Mouse (Mus musculus): Measurements from ENCODE around the gene Cnbp. TPM values are rescaled to one million over a fixed set of nuclear protein-coding genes. Genes with fewer than 3 reads are reported as not detected.

The Cnbp gene
- polyA plus RNA-seq, 1 experiment: 184 TPM

- Histone ChIP-seq H3K27ac (ENCODE audit: insufficient read depth, low read depth, low read length) (peak overlapping the region; percentile 33), H3K27me3 (replicated peaks; ENCODE audit: control insufficient read depth, insufficient read depth, low read length) (no peaks in the 10 kb centered on the region), H3K4me1 (ENCODE audit: control insufficient read depth, insufficient read depth, low read length) (peaks cover 14% of the 10 kb centered on the region), H3K4me3 (ENCODE audit: insufficient read depth, low read depth, low read length) (no peak overlapping the region), H3K36me3 (ENCODE audit: control insufficient read depth, insufficient read depth, low read length) (no peaks in the 10 kb centered on the region)
- DNase-seq: no peak
- WGBS: 31% methylated on average over 2 of the region's 2 CpGs
- TF ChIP-seq POLR2A (IDR thresholded peaks at IDR 0.05; ENCODE audit: low read depth, low read length) (no peak), CTCF (conservative IDR thresholded peaks at IDR 0.05; ENCODE audit: insufficient read depth, insufficient read length, low read depth, low read length) (no peak; the same call in 1 of the 2 replicates)
Observed at GRCm38 (mm10) chr6:87806857-87807256, 44.0 kb downstream of the Cnbp start.

GRCm38 (mm10) chr6:87806028-87806427, 44.9 kb downstream of the Cnbp start:
- Histone ChIP-seq H3K4me3 (ENCODE audit: insufficient read depth, low read depth, low read length) (no peak overlapping the region), H3K27ac (ENCODE audit: insufficient read depth, low read depth, low read length) (no peak overlapping the region), H3K4me1 (ENCODE audit: control insufficient read depth, insufficient read depth, low read length) (peaks cover 14% of the 10 kb centered on the region), H3K27me3 (replicated peaks; ENCODE audit: control insufficient read depth, insufficient read depth, low read length) (no peaks in the 10 kb centered on the region), H3K36me3 (ENCODE audit: control insufficient read depth, insufficient read depth, low read length) (no peaks in the 10 kb centered on the region)
- DNase-seq: no peak
- TF ChIP-seq POLR2A (IDR thresholded peaks at IDR 0.05; ENCODE audit: low read depth, low read length) (no peak), CTCF (conservative IDR thresholded peaks at IDR 0.05; ENCODE audit: insufficient read depth, insufficient read length, low read depth, low read length) (no peak)
- 58% methylated on average over 2 of the region's 2 CpGs for WGBS

- 85% methylated on average over 7 of the region's 7 CpGs for WGBS
- Histone ChIP-seq H3K27me3 (replicated peaks; ENCODE audit: control insufficient read depth, insufficient read depth, low read length) (no peaks in the 10 kb centered on the region), H3K4me1 (ENCODE audit: control insufficient read depth, insufficient read depth, low read length) (peaks cover 14% of the 10 kb centered on the region), H3K27ac (ENCODE audit: insufficient read depth, low read depth, low read length) (no peak overlapping the region), H3K4me3 (ENCODE audit: insufficient read depth, low read depth, low read length) (no peak overlapping the region), H3K36me3 (ENCODE audit: control insufficient read depth, insufficient read depth, low read length) (no peaks in the 10 kb centered on the region)
- DNase-seq: no peak
- no peak for TF ChIP-seq CTCF (conservative IDR thresholded peaks at IDR 0.05; ENCODE audit: insufficient read depth, insufficient read length, low read depth, low read length)
- no peak for TF ChIP-seq POLR2A (IDR thresholded peaks at IDR 0.05; ENCODE audit: low read depth, low read length)
Observed at GRCm38 (mm10) chr6:87805448-87805847, 45.5 kb downstream of the Cnbp start.

- DNase-seq: no peak
- Histone ChIP-seq H3K27ac (ENCODE audit: insufficient read depth, low read depth, low read length) (no peak overlapping the region), H3K27me3 (replicated peaks; ENCODE audit: control insufficient read depth, insufficient read depth, low read length) (no peaks in the 10 kb centered on the region), H3K4me1 (ENCODE audit: control insufficient read depth, insufficient read depth, low read length) (peaks cover 12% of the 10 kb centered on the region), H3K36me3 (ENCODE audit: control insufficient read depth, insufficient read depth, low read length) (no peaks in the 10 kb centered on the region), H3K4me3 (ENCODE audit: insufficient read depth, low read depth, low read length) (no peak overlapping the region)
- WGBS: 68% methylated on average over 7 of the region's 7 CpGs
- TF ChIP-seq POLR2A (IDR thresholded peaks at IDR 0.05; ENCODE audit: low read depth, low read length) (no peak), CTCF (conservative IDR thresholded peaks at IDR 0.05; ENCODE audit: insufficient read depth, insufficient read length, low read depth, low read length) (no peak)
Observed at GRCm38 (mm10) chr6:87804886-87805285, 46.0 kb downstream of the Cnbp start.

- no peaks in the 10 kb centered on the region for H3K36me3 ChIP-seq (ENCODE audit: control insufficient read depth, insufficient read depth, low read length)
- 67% methylated on average over 1 of the region's 1 CpGs for WGBS
Observed at GRCm38 (mm10) chr6:87804036-87804435, 46.9 kb downstream of the Cnbp start.

GRCm38 (mm10) chr6:87802462-87802861, 48.4 kb downstream of the Cnbp start:
- Histone ChIP-seq H3K4me1 (ENCODE audit: control insufficient read depth, insufficient read depth, low read length) (peaks cover 4% of the 10 kb centered on the region; the same call in 1 of the 2 replicates), H3K27ac (ENCODE audit: insufficient read depth, low read depth, low read length) (no peak overlapping the region), H3K36me3 (ENCODE audit: control insufficient read depth, insufficient read depth, low read length) (no peaks in the 10 kb centered on the region), H3K27me3 (replicated peaks; ENCODE audit: control insufficient read depth, insufficient read depth, low read length) (no peaks in the 10 kb centered on the region), H3K4me3 (ENCODE audit: insufficient read depth, low read depth, low read length) (no peak overlapping the region)
- WGBS: 87% methylated on average over 7 of the region's 7 CpGs
- DNase-seq: no peak
- TF ChIP-seq CTCF (conservative IDR thresholded peaks at IDR 0.05; ENCODE audit: insufficient read depth, insufficient read length, low read depth, low read length): no peak
- TF ChIP-seq POLR2A (IDR thresholded peaks at IDR 0.05; ENCODE audit: low read depth, low read length): no peak

More at GRCm38 (mm10) chr6:87804036-87804435, 46.9 kb downstream of the Cnbp start:
- no peak overlapping the region for H3K4me3 ChIP-seq (ENCODE audit: insufficient read depth, low read depth, low read length)
- no peak for DNase-seq
- no peak for TF ChIP-seq CTCF (conservative IDR thresholded peaks at IDR 0.05; ENCODE audit: insufficient read depth, insufficient read length, low read depth, low read length)
- no peak for TF ChIP-seq POLR2A (IDR thresholded peaks at IDR 0.05; ENCODE audit: low read depth, low read length)
- H3K27me3 ChIP-seq (replicated peaks; ENCODE audit: control insufficient read depth, insufficient read depth, low read length): no peaks in the 10 kb centered on the region
- no peak overlapping the region for H3K27ac ChIP-seq (ENCODE audit: insufficient read depth, low read depth, low read length)
- H3K4me1 ChIP-seq (ENCODE audit: control insufficient read depth, insufficient read depth, low read length): peaks cover 4% of the 10 kb centered on the region

GRCm38 (mm10) chr6:87799576-87799975, 51.3 kb downstream of the Cnbp start:
- no peak for TF ChIP-seq CTCF (conservative IDR thresholded peaks at IDR 0.05; ENCODE audit: insufficient read depth, insufficient read length, low read depth, low read length)
- no peak for TF ChIP-seq POLR2A (IDR thresholded peaks at IDR 0.05; ENCODE audit: low read depth, low read length)
- 89% methylated on average over 6 of the region's 6 CpGs for WGBS
- H3K36me3 ChIP-seq (ENCODE audit: control insufficient read depth, insufficient read depth, low read length): no peaks in the 10 kb centered on the region
- H3K4me3 ChIP-seq (ENCODE audit: insufficient read depth, low read depth, low read length): no peak overlapping the region
- no peaks in the 10 kb centered on the region; the same call in 1 of the 2 replicates for H3K4me1 ChIP-seq (ENCODE audit: control insufficient read depth, insufficient read depth, low read length)
- H3K27me3 ChIP-seq (replicated peaks; ENCODE audit: control insufficient read depth, insufficient read depth, low read length): no peaks in the 10 kb centered on the region
- DNase-seq: no peak
- H3K27ac ChIP-seq (ENCODE audit: insufficient read depth, low read depth, low read length): no peak overlapping the region

Data from kidney, adult 2 months (tissue).